Mouse (Mus musculus) testis, adult 2 months (tissue): ENCODE measurements around the gene Emid1. TPM values are rescaled to one million over a fixed set of nuclear protein-coding genes. Genes with fewer than 3 reads are reported as not detected.

Experiments
- H3K27ac ChIP-seq: fragments of 200-500 bp; 2 replicates; pipeline ENCODE4 v1.5.1; 2012; ENCODE audit warnings: low read depth, low read length; ENCODE audit not compliant: control insufficient read depth, insufficient read depth
- H3K27me3 ChIP-seq: fragments of 200-500 bp; 2 replicates; pipeline ENCODE4 v1.6.1; 2012; ENCODE audit warnings: mild to moderate bottlenecking, low read length, moderate library complexity; ENCODE audit not compliant: control insufficient read depth, insufficient read depth
- H3K36me3 ChIP-seq: fragments of 200-500 bp; 2 replicates; pipeline ENCODE4 v1.6.1; 2012; ENCODE audit warnings: mild to moderate bottlenecking, low read length; ENCODE audit not compliant: control insufficient read depth, insufficient read depth
- H3K4me1 ChIP-seq: fragments of 200-500 bp; 2 replicates; pipeline ENCODE4 v1.6.1; 2012; ENCODE audit warnings: low read length; ENCODE audit not compliant: control insufficient read depth, insufficient read depth
- H3K4me3 ChIP-seq: fragments of 200-500 bp; 2 replicates; pipeline ENCODE4 v1.5.1; 2012; ENCODE audit warnings: low read depth, mild to moderate bottlenecking, low read length, moderate library complexity, mixed read lengths; ENCODE audit not compliant: control insufficient read depth
- CTCF ChIP-seq: fragments of 200-500 bp; IDR thresholded peaks from 2 replicates; pipeline ENCODE4 v1.5.1; 2012; ENCODE audit warnings: low read depth, mild to moderate bottlenecking, inconsistent platforms, low read length, moderate library complexity; ENCODE audit not compliant: control insufficient read depth, insufficient read depth, insufficient replicate concordance
- POLR2A ChIP-seq: fragments of 200-500 bp; IDR thresholded peaks from 2 replicates; pipeline ENCODE4 v1.6.1; 2012; ENCODE audit warnings: low read depth, mild to moderate bottlenecking, inconsistent platforms, low read length, moderate library complexity; ENCODE audit not compliant: control insufficient read depth
- polyA plus RNA-seq: library from polyadenylated mRNA; depleted of rRNA; stranded (reverse); fragments of >200 nt; gene quantifications from 2 replicates; pipeline ENCODE4 v1.2.3, GENCODE M21; 2012

The Emid1 gene
- polyA plus RNA-seq, 1 experiment: 4.0 TPM

- Histone ChIP-seq H3K4me3 (no peak overlapping the region), H3K27me3 (no peaks in the 10 kb centered on the region), H3K36me3 (no peaks in the 10 kb centered on the region), H3K4me1 (no peaks in the 10 kb centered on the region), H3K27ac (no peak overlapping the region)
- no peak for TF ChIP-seq POLR2A
- no peak for TF ChIP-seq CTCF
Observed at GRCm38 (mm10) chr11:5132751-5133150, 19.3 kb downstream of the Emid1 start.

DNA sequence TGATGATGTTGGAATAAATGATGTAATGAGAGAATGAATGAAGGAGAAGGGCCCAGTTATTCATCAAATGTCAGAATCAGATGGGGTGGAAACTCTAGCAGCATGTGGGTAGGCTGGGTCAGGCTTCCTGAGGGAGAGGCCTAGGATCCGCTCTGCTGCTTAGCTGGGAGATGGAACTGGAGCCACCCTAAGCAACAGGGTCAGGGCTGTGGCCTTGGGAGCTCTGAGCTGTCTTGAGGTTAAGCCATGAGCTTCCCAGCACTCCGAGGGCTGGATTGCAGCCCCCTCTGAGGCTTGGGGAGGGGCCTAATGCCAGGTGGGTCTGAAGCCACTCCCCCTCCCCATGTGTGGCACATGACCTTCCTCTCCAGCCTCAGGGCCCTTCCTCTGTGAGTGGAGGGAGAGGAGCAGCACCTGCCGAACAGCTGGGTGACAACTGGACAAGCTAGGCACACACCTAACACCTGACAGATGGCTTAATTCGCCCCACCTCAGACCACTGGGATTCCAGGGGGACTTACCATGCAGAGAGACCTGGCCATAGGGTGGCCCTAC lies 21.9 kb downstream of the Emid1 start:
- TF ChIP-seq POLR2A: no peak
- TF ChIP-seq CTCF: no peak
- H3K4me3 ChIP-seq: no peak overlapping the region
- no peaks in the 10 kb centered on the region for H3K4me1 ChIP-seq
- H3K36me3 ChIP-seq: no peaks in the 10 kb centered on the region
- no peaks in the 10 kb centered on the region for H3K27me3 ChIP-seq
- no peak overlapping the region for H3K27ac ChIP-seq

- H3K27me3 ChIP-seq: no peaks in the 10 kb centered on the region
- no peak for TF ChIP-seq POLR2A
- no peaks in the 10 kb centered on the region for H3K36me3 ChIP-seq
- H3K27ac ChIP-seq: no peak overlapping the region
- no peaks in the 10 kb centered on the region for H3K4me1 ChIP-seq
- no peak overlapping the region for H3K4me3 ChIP-seq
Observed at GRCm38 (mm10) chr11:5129035-5129480, 23.0 kb downstream of the Emid1 start.

DNA sequence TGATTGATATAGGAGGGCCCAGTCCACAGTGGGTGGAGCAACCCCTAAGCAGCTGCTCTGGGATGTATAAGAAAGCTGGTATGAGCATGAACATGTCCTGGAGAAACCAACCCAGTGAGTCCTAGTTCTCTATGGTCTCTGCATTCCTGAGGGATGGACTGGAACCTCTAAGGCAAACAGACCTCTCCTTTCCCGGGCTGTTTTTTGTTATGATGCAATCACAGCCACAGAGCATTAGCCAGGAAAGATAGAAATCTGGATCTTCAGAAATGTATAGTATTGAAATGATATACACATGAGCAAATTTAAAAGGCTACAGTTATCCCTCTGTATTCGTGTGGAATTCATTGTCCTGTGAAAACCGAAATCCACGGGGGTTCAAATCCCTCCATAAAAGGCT lies 26.3 kb downstream of the Emid1 start:
- no peak overlapping the region for H3K4me3 ChIP-seq
- H3K36me3 ChIP-seq: no peaks in the 10 kb centered on the region
- no peaks in the 10 kb centered on the region for H3K27me3 ChIP-seq
- H3K27ac ChIP-seq: no peak overlapping the region
- H3K4me1 ChIP-seq: no peaks in the 10 kb centered on the region
- no peak for TF ChIP-seq POLR2A
- no peak for TF ChIP-seq CTCF

- Histone ChIP-seq H3K36me3 (no peaks in the 10 kb centered on the region), H3K27me3 (no peaks in the 10 kb centered on the region), H3K4me1 (no peaks in the 10 kb centered on the region; the same call in 1 of the 2 replicates), H3K4me3 (no peak overlapping the region), H3K27ac (no peak overlapping the region)
- TF ChIP-seq CTCF: peak; percentile 100
- TF ChIP-seq POLR2A: no peak
Observed at GRCm38 (mm10) chr11:5114931-5115581, 37.0 kb downstream of the Emid1 start.

DNA sequence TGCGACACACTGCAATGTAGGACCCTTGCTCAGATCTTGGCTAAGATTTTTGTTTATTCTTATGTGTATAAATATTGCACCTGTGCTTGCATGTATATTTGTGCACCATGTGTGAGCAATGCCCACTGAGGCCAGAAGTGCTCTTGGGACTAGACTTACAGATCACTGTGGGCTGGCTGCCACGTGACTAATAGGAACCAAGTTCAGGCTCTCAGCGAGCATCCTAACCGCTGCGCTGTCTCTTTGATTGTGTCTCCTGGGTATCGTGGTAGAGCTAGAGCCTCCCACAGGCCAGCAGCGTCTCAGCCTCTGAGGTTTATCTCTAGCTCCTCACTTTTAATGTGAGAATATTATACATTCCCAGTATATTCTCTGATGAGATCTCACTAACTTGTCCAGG lies 38.4 kb downstream of the Emid1 start:
- Histone ChIP-seq H3K4me1 (peaks cover 6% of the 10 kb centered on the region), H3K36me3 (no peaks in the 10 kb centered on the region), H3K27me3 (no peaks in the 10 kb centered on the region), H3K4me3 (no peak overlapping the region), H3K27ac (no peak overlapping the region)
- no peak for TF ChIP-seq CTCF
- TF ChIP-seq POLR2A: no peak

- peaks cover 8% of the 10 kb centered on the region for H3K4me1 ChIP-seq
- H3K27me3 ChIP-seq: no peaks in the 10 kb centered on the region
- peak overlapping the region; percentile 51 for H3K27ac ChIP-seq
- TF ChIP-seq CTCF (no peak), POLR2A (no peak)
- no peaks in the 10 kb centered on the region for H3K36me3 ChIP-seq
- peak overlapping the region; percentile 43 for H3K4me3 ChIP-seq
Observed at GRCm38 (mm10) chr11:5109441-5109840, 42.6 kb downstream of the Emid1 start.
